Mouse (Mus musculus): Measurements from ENCODE around the gene 4930513O06Rik. TPM values are rescaled to one million over a fixed set of nuclear protein-coding genes. Genes with fewer than 3 reads are reported as not detected.

Gene 4930513O06Rik
- not detected in 2 replicates for polyA plus RNA-seq (2012; rRNA removed)

DNA sequence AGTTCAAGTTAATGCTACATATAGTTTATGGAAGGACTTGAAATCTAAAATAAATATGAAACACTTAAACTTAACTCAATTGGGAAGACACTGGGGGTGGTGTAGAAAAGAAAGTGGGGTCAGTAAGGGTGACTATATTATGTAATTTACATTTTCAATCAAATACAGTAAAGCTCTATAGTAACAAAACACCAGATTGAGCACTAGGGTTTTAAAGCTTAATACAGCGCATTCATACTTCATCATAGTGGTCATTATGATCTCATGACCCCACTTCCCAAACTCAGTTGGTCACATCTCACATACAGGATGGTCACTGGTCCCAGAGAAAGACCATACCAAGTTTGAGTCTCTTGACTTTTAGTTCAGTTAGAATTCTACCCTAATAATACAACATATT lies at the start of gene 4930513O06Rik:
4930513O06Rik (plus strand) TSS at position 301 of the 400 bp plus-strand sequence.
- H3K4me3 ChIP-seq (replicated peaks; ENCODE audit: extremely low read depth, low read depth, low read length) = no peak within 1 kb of the TSS
- 89% methylated on average over 1 of the region's 1 CpGs for WGBS
- no peak for DNase-seq
- H3K4me1 ChIP-seq (ENCODE audit: control insufficient read depth, insufficient read depth, low read length) = no peaks in the 10 kb centered on the region
- TF ChIP-seq POLR2A (IDR thresholded peaks at IDR 0.05; ENCODE audit: borderline replicate concordance, extremely low read depth, low read depth, low read length) (no peak), CTCF (IDR thresholded peaks at IDR 0.05; ENCODE audit: insufficient read depth, low read length) (no peak)

- H3K4me3 ChIP-seq (replicated peaks; ENCODE audit: extremely low read depth, low read depth, low read length) = no peak overlapping the region
- TF ChIP-seq CTCF (IDR thresholded peaks at IDR 0.05; ENCODE audit: insufficient read depth, low read length) (no peak), POLR2A (IDR thresholded peaks at IDR 0.05; ENCODE audit: borderline replicate concordance, extremely low read depth, low read depth, low read length) (no peak)
- 95% methylated on average over 1 of the region's 1 CpGs for WGBS
- no peaks in the 10 kb centered on the region for H3K4me1 ChIP-seq (ENCODE audit: control insufficient read depth, insufficient read depth, low read length)
- no peak for DNase-seq
Measured at GRCm38 (mm10) chrX:139037666-139038065, 48.4 kb upstream of the 4930513O06Rik start.

DNA sequence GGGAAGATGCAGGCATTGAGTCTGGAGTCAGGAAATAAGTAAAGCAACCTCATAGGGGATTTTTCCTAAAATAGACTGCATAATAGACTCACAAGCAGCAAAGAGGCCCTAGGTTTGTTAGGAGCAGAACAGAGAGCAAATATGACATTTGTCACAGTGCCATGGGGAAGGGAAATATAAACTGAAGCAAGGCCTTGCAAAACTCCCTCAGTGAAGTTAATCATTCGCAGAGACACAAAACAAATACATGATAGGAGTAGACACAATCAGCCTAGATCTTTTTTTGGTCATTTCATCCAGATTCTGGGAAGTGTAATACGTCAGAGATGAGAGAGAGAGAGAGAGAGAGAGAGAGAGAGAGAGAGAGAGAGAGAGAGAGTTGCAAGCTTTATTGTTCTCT lies 46.7 kb upstream of the 4930513O06Rik start:
- WGBS = 50% methylated on average over 2 of the region's 2 CpGs
- Histone ChIP-seq H3K4me1 (ENCODE audit: control insufficient read depth, insufficient read depth, low read length) (no peaks in the 10 kb centered on the region), H3K4me3 (replicated peaks; ENCODE audit: extremely low read depth, low read depth, low read length) (no peak overlapping the region)
- TF ChIP-seq CTCF (IDR thresholded peaks at IDR 0.05; ENCODE audit: insufficient read depth, low read length) = no peak
- TF ChIP-seq POLR2A (IDR thresholded peaks at IDR 0.05; ENCODE audit: borderline replicate concordance, extremely low read depth, low read depth, low read length) = no peak
- DNase-seq = no peak

GRCm38 (mm10) chrX:139041148-139041547 lies 44.9 kb upstream of the 4930513O06Rik start:
- WGBS = 83% methylated on average over 1 of the region's 1 CpGs

GRCm38 (mm10) chrX:139051976-139052375 lies 34.1 kb upstream of the 4930513O06Rik start:
- no peak for DNase-seq
- Histone ChIP-seq H3K4me1 (ENCODE audit: control insufficient read depth, insufficient read depth, low read length) (no peaks in the 10 kb centered on the region), H3K4me3 (replicated peaks; ENCODE audit: extremely low read depth, low read depth, low read length) (no peak overlapping the region)
- WGBS = 45% methylated on average over 1 of the region's 1 CpGs
- TF ChIP-seq CTCF (IDR thresholded peaks at IDR 0.05; ENCODE audit: insufficient read depth, low read length) = no peak
- no peak for TF ChIP-seq POLR2A (IDR thresholded peaks at IDR 0.05; ENCODE audit: borderline replicate concordance, extremely low read depth, low read depth, low read length)

More at GRCm38 (mm10) chrX:139041148-139041547, 44.9 kb upstream of the 4930513O06Rik start:
- H3K4me3 ChIP-seq (replicated peaks; ENCODE audit: extremely low read depth, low read depth, low read length) = no peak overlapping the region
- TF ChIP-seq CTCF (IDR thresholded peaks at IDR 0.05; ENCODE audit: insufficient read depth, low read length) (no peak), POLR2A (IDR thresholded peaks at IDR 0.05; ENCODE audit: borderline replicate concordance, extremely low read depth, low read depth, low read length) (no peak)
- no peak for DNase-seq
- no peaks in the 10 kb centered on the region for H3K4me1 ChIP-seq (ENCODE audit: control insufficient read depth, insufficient read depth, low read length)

DNA sequence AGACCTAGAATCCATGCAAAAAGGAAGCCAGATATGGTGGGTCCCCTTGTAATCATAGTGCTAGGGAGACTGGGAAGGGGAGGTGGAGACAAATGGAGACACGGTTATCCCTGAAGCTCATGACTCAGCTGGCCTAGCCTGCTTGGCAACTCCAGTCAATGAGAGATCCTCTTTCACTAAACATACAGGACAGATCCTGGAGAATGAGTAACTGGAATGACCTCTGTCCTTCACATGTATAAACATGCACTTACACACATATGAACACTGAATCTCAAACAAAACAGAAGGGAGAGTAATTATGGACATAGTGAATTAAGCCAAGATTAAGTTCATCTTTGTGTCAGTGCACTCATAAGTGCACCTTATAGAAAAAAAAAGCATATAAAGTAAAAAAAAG lies 32.9 kb upstream of the 4930513O06Rik start:
- 65% methylated on average over 1 of the region's 1 CpGs for WGBS
- DNase-seq = no peak
- H3K4me1 ChIP-seq (ENCODE audit: control insufficient read depth, insufficient read depth, low read length) = no peaks in the 10 kb centered on the region
- TF ChIP-seq POLR2A (IDR thresholded peaks at IDR 0.05; ENCODE audit: borderline replicate concordance, extremely low read depth, low read depth, low read length) (no peak), CTCF (IDR thresholded peaks at IDR 0.05; ENCODE audit: insufficient read depth, low read length) (no peak)
- H3K4me3 ChIP-seq (replicated peaks; ENCODE audit: extremely low read depth, low read depth, low read length) = no peak overlapping the region

GRCm38 (mm10) chrX:139064078-139064477 lies 22.0 kb upstream of the 4930513O06Rik start:
- H3K4me3 ChIP-seq (replicated peaks; ENCODE audit: extremely low read depth, low read depth, low read length) = no peak overlapping the region
- no peak for TF ChIP-seq POLR2A (IDR thresholded peaks at IDR 0.05; ENCODE audit: borderline replicate concordance, extremely low read depth, low read depth, low read length)
- no peak for TF ChIP-seq CTCF (IDR thresholded peaks at IDR 0.05; ENCODE audit: insufficient read depth, low read length)
- no peaks in the 10 kb centered on the region for H3K4me1 ChIP-seq (ENCODE audit: control insufficient read depth, insufficient read depth, low read length)
- 57% methylated on average over 5 of the region's 5 CpGs for WGBS
- no peak for DNase-seq

- H3K4me1 ChIP-seq (ENCODE audit: control insufficient read depth, insufficient read depth, low read length) = no peaks in the 10 kb centered on the region
- no peak overlapping the region for H3K4me3 ChIP-seq (replicated peaks; ENCODE audit: extremely low read depth, low read depth, low read length)
- no peak for DNase-seq
- 89% methylated on average over 2 of the region's 2 CpGs for WGBS
- no peak for TF ChIP-seq POLR2A (IDR thresholded peaks at IDR 0.05; ENCODE audit: borderline replicate concordance, extremely low read depth, low read depth, low read length)
- TF ChIP-seq CTCF (IDR thresholded peaks at IDR 0.05; ENCODE audit: insufficient read depth, low read length) = no peak
Measured at GRCm38 (mm10) chrX:139078493-139078892, 7.5 kb upstream of the 4930513O06Rik start.

DNA sequence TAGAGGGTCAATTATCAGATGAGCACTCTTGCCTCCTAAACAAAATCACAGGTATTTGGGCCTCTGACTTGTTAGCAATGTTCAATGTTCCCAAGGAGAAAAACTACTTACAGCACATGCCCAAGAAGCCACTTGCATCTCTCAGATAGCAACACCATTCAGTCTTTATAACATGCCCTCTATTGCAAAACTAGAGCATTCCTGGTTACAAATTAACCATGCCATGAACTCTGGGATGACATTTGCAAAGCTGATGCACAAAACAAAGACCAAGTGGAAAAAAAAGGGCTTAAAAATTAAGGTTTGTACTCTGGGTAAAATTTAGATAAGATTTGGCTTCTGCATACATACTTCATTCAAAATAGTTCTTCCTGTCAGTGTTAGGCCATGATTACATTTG lies 966 bp upstream of the 4930513O06Rik start, which contains the start of gene Serpina7:
Serpina7 (minus strand) TSS at position 160 of the 400 bp plus-strand sequence.
- TF ChIP-seq CTCF (IDR thresholded peaks at IDR 0.05; ENCODE audit: insufficient read depth, low read length) (no peak), POLR2A (IDR thresholded peaks at IDR 0.05; ENCODE audit: borderline replicate concordance, extremely low read depth, low read depth, low read length) (no peak)
- H3K4me1 ChIP-seq (ENCODE audit: control insufficient read depth, insufficient read depth, low read length) = no peaks in the 10 kb centered on the region
- no peak for DNase-seq
- H3K4me3 ChIP-seq (replicated peaks; ENCODE audit: extremely low read depth, low read depth, low read length) = no peak within 1 kb of the TSS

DNA sequence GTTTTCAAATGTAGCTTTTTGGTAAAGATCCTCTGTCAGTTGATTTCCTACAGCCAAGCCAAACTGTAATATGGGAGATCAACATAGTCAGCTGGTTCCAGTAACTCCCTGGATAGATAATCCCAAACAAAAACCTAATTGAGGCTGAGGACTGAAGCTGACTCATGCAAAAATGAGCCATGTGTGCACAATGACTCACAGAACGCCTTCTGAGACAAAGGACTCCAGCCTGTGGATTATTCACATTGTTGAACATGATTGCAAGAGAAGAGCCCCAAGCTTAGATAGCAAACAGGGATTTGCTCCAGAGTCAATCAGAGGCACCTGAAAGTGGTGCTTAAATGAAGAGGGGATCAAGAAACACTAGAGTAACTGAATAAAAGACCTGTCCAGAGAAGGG lies 11.2 kb downstream of the 4930513O06Rik start:
- TF ChIP-seq POLR2A (IDR thresholded peaks at IDR 0.05; ENCODE audit: borderline replicate concordance, extremely low read depth, low read depth, low read length) = no peak
- no peak for TF ChIP-seq CTCF (IDR thresholded peaks at IDR 0.05; ENCODE audit: insufficient read depth, low read length)
- no peak overlapping the region for H3K4me3 ChIP-seq (replicated peaks; ENCODE audit: extremely low read depth, low read depth, low read length)
- WGBS = 49% methylated on average over 1 of the region's 1 CpGs
- DNase-seq = no peak
- H3K4me1 ChIP-seq (ENCODE audit: control insufficient read depth, insufficient read depth, low read length) = no peaks in the 10 kb centered on the region

All from lung, adult 2 months (tissue).